Mouse (Mus musculus): ENCODE results near the gene Car3.
"Not testable (repeated sequence)": the region's sequence is repeated elsewhere in the genome, so short reads cannot be mapped to it uniquely, and the experiment has no call there.

The Car3 gene

DNA sequence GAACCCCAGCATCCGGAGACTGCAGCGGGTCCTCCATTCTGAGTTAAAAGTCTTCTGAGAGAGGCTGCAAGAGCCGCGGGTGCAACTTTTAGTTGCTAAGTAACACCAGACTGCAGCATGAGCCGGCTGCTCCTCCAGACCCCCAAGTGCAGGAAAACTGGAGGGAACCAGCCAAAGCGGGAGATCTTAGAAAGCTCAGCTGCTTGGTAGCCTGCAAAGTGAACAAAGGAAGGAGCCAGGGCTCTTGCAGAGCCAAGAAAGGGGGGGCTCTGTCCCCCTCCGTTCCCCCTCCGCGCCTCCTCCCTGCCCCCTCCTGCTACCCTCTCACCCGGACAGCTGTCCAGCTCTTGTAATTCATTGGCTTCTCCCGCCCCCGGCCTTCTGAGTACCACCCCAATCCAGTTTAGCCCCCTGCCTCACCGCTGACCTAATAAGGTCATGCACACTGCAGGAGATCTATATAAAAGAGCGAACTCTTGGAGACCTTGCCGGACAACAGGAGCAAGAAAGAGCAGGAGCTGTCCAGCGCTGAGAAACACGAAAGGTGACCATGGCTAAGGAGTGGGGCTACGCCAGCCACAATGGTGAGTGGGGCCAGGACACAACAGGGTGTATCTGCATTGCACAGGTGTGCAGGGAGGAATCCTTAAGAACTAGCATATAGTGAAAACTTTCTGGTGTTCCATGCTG, at the start of gene Car3:
Gene Car3, plus strand, starts transcription at position 491 of the 690 bp plus-strand sequence.
- DNase-seq (ENCODE audit: low spot score), result peak; percentile 68

DNA sequence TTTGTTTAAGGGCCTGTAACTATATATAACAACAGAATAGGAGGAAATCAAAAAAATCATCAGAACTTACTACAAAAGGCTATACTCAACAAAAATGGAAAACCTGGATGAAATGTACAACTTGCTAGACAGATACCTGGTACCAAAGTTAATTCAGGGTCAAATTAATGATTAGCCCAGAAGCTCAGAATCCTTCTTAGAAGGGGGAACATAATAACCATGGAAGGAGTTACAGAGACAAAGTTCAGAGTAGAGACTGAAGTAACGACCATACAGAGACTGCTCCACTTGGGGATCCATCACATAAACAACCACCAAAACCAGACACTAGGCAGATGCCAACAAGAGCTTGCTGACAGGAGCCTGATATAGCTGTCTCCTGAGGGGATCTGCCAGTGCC, 47.9 kb upstream of the Car3 start:
- DNase-seq (ENCODE audit: low spot score), result not testable (repeated sequence)

- DNase-seq (ENCODE audit: low spot score), result no peak
These were observed 43.3 kb upstream of the Car3 start for GRCm38 (mm10) chr3:14819844-14820504.

GRCm38 (mm10) chr3:14828896-14829295, 34.4 kb upstream of the Car3 start:
- no peak for DNase-seq (ENCODE audit: low spot score)

- no peak for DNase-seq (ENCODE audit: low spot score)
These were observed 32.0 kb upstream of the Car3 start for GRCm38 (mm10) chr3:14831219-14831835.

DNA sequence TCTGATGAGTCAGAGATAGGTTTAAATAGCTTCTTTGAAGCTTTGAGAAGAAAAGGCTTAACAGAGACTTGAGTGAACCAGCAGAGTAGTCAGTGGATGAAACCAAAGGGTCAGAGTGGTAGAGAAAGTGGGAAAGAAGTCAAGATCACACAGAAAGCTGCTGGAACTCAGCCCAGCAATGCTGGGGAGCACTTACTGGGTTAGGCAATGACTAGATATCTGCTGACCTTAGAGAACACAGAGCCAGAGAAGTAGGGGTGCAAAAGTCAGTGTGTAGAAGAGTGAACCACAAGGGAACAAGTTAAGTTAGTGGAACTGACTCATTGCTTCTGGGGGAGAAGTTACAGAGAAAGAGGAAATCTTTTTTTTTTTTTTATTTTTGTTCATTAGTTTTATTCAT, 30.5 kb upstream of the Car3 start:
- no peak for DNase-seq (ENCODE audit: low spot score)

DNA sequence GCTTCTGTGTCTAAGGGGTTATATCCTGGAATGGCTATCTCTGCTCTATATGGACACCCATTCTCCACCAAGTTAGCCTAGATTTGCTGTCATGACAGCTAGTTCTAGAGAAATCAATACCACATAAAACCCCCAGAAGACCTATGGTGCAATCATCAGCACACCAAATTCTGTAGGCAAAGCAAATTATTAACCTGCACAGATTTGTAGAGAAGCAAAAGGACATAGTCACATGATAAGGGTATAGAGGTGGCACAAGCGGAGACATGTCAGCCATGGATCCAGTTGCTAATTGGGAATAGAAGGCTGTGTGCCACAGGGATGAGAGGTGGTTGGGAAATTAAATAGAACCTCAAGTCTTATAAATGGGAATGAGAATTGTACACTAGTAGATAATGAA, 24.4 kb upstream of the Car3 start:
- no peak for DNase-seq (ENCODE audit: low spot score)

DNA sequence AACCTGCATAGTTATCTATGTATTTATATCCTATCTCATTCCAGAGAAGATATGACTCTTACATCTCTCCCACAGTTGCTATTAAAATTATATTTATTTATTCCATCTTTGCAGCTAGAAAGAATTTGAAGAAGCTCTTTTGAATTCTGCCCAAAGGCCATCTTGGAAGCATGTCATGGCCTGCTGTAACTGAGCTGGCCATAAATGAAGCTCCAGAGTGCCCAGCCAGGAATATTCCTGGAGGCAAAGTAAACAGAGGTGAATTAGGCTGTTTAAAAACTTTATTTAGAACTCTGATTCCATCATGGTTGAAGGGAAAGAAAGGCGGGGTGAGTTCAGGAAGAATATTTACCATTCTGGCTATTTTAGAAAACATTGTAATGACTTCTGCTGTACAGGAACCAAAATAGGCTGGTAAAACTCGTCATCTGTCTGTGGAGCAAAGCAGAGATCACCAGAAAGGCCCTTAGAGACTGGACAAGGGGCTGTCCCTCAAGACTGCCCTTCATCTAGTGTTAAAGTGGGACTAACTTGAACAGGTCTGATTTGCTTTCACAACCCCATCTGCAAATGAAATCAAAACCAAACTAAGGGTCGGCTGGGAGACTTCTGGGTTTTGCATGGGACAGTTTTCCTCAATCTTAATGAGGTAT, 23.7 kb upstream of the Car3 start:
- DNase-seq (ENCODE audit: low spot score), result no peak

- no peak for DNase-seq (ENCODE audit: low spot score)
These were observed 14.6 kb upstream of the Car3 start for GRCm38 (mm10) chr3:14848587-14849254.

- no peak for DNase-seq (ENCODE audit: low spot score)
These were observed 9.3 kb upstream of the Car3 start for GRCm38 (mm10) chr3:14853966-14854365.

- no peak for DNase-seq (ENCODE audit: low spot score)
These were observed 8.9 kb upstream of the Car3 start for GRCm38 (mm10) chr3:14854446-14854845.

GRCm38 (mm10) chr3:14857874-14858273, 5.4 kb upstream of the Car3 start:
- DNase-seq (ENCODE audit: low spot score), result no peak

- no peak for DNase-seq (ENCODE audit: low spot score)
These were observed 3.0 kb upstream of the Car3 start for GRCm38 (mm10) chr3:14860291-14860690.

DNA sequence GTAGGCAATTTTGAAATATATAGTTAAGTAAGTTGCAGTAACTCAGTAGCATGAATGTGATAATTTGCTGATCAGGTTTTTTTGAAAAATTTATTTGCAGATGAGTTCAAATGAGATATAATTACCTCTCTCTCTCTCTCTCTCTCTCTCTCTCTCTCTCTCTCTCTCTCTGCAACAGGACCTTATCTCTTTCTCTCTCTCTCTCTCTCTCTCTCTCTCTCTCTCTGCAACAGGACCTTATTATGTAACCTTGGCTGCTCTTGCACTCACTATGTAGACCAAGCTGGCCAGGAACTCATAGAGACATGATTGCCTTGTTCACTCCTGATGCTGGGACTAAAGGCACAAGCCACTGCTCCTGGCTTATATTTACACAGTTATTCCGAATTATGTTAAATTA, 2.1 kb upstream of the Car3 start:
- no peak for DNase-seq (ENCODE audit: low spot score)

DNA sequence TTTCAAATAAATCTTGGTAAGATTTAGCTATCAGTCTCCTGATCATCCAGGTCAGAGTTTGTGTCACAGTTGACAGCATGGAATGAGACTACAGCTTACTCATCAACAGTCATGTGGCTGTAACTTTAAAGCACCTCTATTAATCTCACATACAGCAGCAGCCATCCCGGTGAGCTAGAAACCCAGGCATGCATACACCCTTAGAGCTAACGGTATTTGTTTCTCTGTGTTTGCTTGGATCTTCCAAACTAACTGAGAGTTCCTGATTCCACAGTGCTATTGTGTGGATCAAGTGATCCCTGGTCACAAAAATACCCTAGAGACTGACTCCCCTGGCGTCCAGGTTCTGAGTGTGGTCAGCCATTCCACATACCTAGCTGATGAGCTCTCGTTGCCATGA, 1.5 kb upstream of the Car3 start:
- DNase-seq (ENCODE audit: low spot score), result peak; percentile 29

- no peak for DNase-seq (ENCODE audit: low spot score)
These were observed 674 bp upstream of the Car3 start for GRCm38 (mm10) chr3:14862654-14863021.

- DNase-seq (ENCODE audit: low spot score), result no peak
These were observed 610 bp downstream of the Car3 start for GRCm38 (mm10) chr3:14863922-14864321.

DNA sequence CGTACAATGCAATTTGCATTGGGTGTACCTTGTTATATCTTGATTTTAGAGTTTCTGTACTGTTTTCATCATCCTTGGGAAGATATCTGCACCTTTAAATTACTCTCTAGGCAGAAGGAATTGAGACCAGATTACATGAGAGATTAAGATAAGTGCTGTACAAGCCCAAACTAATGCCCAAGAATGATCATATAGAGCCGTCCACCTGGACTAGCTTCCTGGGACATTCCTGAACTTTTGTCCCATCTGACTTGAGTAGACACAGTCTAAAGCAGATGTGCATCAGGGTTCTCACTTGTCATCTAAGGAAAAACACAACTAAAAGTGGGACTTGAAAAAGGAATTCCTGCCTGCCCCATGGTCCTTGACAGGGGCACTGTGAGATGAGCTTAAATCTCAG, 2.6 kb downstream of the Car3 start:
- no peak for DNase-seq (ENCODE audit: low spot score)

GRCm38 (mm10) chr3:14869779-14870178, 6.5 kb downstream of the Car3 start:
- DNase-seq (ENCODE audit: low spot score), result peak; percentile 83

DNA sequence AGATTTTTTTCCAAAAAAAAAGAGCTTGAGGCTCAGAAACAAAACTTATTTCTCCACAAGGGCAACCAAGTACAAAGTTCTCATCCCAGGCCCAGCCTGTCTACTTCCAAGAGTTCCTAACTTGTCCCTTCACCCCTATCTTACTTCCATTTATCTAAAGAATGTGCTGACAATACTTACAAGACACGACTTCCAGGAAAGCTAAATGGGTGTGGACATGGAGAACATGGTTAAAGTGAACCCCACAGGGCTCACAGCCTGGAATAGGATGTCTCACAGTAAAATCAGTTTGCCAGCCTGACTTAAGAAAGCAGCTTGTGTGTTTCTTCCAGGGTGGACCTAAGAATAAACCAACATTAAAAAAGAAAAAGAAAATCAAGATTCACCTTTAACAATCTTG, 7.2 kb downstream of the Car3 start:
- DNase-seq (ENCODE audit: low spot score), result no peak

GRCm38 (mm10) chr3:14871386-14871785, 8.1 kb downstream of the Car3 start:
- no peak for DNase-seq (ENCODE audit: low spot score)

GRCm38 (mm10) chr3:14874402-14875040, 11.2 kb downstream of the Car3 start:
- DNase-seq (ENCODE audit: low spot score), result peak; percentile 76
